8 mouse cellular contexts compared by ENCODE assay signal in the genomic region with DNA sequence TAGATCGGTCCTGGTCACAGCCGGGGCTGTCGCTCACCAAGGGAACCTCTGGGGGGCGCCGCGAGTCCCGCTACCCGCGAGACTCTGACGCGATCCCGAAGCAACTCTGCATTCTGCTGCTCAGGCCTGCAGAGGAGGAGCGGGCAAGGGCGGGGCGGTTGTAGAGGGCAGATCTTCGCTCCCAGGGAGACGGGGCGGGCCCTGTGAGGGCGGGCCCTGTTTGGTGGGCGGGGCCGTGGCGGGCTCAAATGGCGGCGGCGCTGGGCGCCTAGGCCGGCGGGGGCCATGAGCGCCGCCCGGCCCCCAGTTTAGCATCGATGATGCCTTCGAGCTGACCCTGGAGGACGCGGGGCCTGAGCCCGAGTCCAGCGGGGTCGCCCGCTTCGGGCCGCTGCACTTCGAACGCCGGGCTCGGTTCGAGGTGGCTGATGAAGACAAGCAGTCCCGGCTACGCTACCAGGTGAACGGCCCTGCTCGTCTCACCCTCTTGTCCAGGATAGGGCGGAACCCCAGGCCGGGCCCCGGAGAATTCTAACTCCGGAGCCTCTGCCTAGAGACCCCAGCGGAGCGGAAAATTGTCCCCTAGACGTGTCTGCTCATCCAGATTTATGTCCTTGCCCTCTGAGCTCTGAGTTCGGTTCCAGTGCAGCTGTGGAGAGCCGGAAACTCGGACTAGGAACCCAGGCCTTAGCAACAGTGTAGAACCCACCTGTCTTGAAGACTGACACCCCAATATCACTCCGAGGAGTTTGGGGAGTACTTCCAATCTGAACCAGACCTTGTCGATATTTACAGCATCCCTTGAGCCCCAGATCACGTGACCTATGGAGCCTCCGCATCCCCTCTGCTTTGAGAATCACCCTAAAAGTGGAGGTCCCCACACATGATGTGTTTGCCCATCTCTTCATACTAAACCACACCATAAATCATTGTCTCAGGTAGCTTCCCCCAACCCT. TPM values are rescaled to one million over a fixed set of nuclear protein-coding genes. Genes with fewer than 3 reads are reported as not detected.
A peak's percentile ranks its signal among the peaks of the same experiment; 100 is the strongest.
DNase-seq lines count a peak whose midpoint lies in the region; ATAC-seq and TF ChIP-seq lines count a peak whose summit lies in the region.

A gene (minus strand): TSS at position 118 of the 956 bp plus-strand sequence.

- DNase-seq in MEL-GATA-1-ER (ENCODE audit: extremely low read depth, low read depth): peak; percentile 90
- DNase-seq in cerebellum, adult 8-10 months: peak; percentile 97
- peak; percentile 98 for DNase-seq in hindbrain, embryonic 10.5 days (ENCODE audit: low spot score)
- DNase-seq in layer of hippocampus, adult 9-11 months: peak; percentile 99
- DNase-seq in lung, postnatal 0 days (ENCODE audit: low spot score): peak; percentile 100
- DNase-seq in ovary, postnatal 14 days (ENCODE audit: low spot score): peak; percentile 93
- peak; percentile 100 for DNase-seq in thymus, postnatal 14 days

- no peak for TF ChIP-seq EP300 in lung, postnatal 0 days (IDR thresholded peaks at IDR 0.05)

- H3K9me3 ChIP-seq in hindbrain, embryonic 10.5 days: no peaks in the 10 kb centered on the region
- no peaks in the 10 kb centered on the region for H3K9me3 ChIP-seq in lung, postnatal 0 days (ENCODE audit: low read length)

- peaks cover 37% of the 10 kb centered on the region for H3K36me3 ChIP-seq in hindbrain, embryonic 10.5 days
- H3K36me3 ChIP-seq in lung, postnatal 0 days (ENCODE audit: insufficient read depth, low read length): peaks cover 10% of the 10 kb centered on the region; the same call in 1 of the 2 replicates

- H3K9ac ChIP-seq in lung, postnatal 0 days (replicated peaks; ENCODE audit: low read depth): peak within 1 kb of the TSS; percentile 81

- TF ChIP-seq CTCF in lung, postnatal 0 days (IDR thresholded peaks at IDR 0.05): peak; percentile 79

- H3K27ac ChIP-seq in hindbrain, embryonic 10.5 days: peak within 1 kb of the TSS; percentile 95
- peak within 1 kb of the TSS; percentile 11; the same call in 1 of the 2 replicates for H3K27ac ChIP-seq in lung, postnatal 0 days (ENCODE audit: low read length)

- peak within 1 kb of the TSS; percentile 74 for H3K4me3 ChIP-seq in hindbrain, embryonic 10.5 days
- peak within 1 kb of the TSS; percentile 70 for H3K4me3 ChIP-seq in lung, postnatal 0 days (ENCODE audit: low read depth, low read length)

- peak within 1 kb of the TSS; percentile 71 for H3K4me2 ChIP-seq in lung, postnatal 0 days (replicated peaks; ENCODE audit: low read depth, low read length)

- whole genome bisulfite sequencing in hindbrain, embryonic 10.5 days: under 1% methylated on average over 64 of the region's 64 CpGs
- 2% methylated on average over 54 of the region's 64 CpGs for WGBS in lung, postnatal 0 days

- peak; percentile 82 for ATAC-seq in frontal cortex, adult (ENCODE audit: low TSS enrichment)
- ATAC-seq in lung, postnatal 0 days: peak; percentile 94

- H3K4me1 ChIP-seq in hindbrain, embryonic 10.5 days (replicated peaks): peaks cover 26% of the 10 kb centered on the region
- H3K4me1 ChIP-seq in lung, postnatal 0 days (ENCODE audit: insufficient read depth, low read depth, low read length): peaks cover 5% of the 10 kb centered on the region

- no peaks in the 10 kb centered on the region for H3K27me3 ChIP-seq in hindbrain, embryonic 10.5 days (ENCODE audit: insufficient read depth, poor library complexity, severe bottlenecking)
- no peaks in the 10 kb centered on the region for H3K27me3 ChIP-seq in lung, postnatal 0 days (replicated peaks; ENCODE audit: insufficient read depth, low read length)

RNA-seq across cellular contexts. Expression of the gene that starts here (rescaled TPM):
- polyA plus RNA-seq in hindbrain, embryonic 10.5 days (2016; fragmentation: Nextera tagmentation; extraction: Ambion mirVana): 65.8 and 73.9 TPM in 2 replicates
- polyA plus RNA-seq in lung, postnatal 0 days (2015; fragmentation: Nextera tagmentation; extraction: Ambion mirVana): 78.5 and 82.1 TPM in 2 replicates

Comparison
In these comparisons a context has a peak if more than half of its experiments do, and no peak if none do; other contexts are left out.
1. Peak in every context shown above with its lines: DNase-seq, ATAC-seq, H3K4me3 ChIP-seq and H3K27ac ChIP-seq.